Mouse (Mus musculus): ENCODE measurements around the gene Slc12a4. TPM values are rescaled to one million over a fixed set of nuclear protein-coding genes. Genes with fewer than 3 reads are reported as not detected.

Gene Slc12a4
- polyA plus RNA-seq, 1 experiment from 2014 or later = 17.5 TPM

DNA sequence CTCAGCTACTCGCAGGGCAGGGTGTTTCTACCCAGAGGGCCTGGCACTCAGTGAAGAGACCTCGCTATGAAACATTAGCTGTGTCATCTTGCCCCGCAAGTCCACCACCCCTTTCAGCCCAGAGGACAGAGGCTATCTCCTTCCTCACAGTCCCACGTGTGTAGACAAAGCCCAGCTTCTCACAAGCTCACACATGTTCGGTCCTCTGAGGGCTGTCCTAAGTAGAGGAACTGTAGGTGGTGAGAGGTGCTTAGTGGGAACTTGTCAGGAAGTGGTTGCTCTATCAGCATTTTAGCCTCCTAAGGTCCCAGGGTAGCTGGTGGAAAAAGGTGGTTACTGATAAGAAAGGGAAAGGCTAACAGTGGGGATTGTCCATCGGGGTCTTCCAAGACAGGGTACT is 30.8 kb downstream of the Slc12a4 start:
- no peak for DNase-seq (ENCODE audit: low spot score)

DNA sequence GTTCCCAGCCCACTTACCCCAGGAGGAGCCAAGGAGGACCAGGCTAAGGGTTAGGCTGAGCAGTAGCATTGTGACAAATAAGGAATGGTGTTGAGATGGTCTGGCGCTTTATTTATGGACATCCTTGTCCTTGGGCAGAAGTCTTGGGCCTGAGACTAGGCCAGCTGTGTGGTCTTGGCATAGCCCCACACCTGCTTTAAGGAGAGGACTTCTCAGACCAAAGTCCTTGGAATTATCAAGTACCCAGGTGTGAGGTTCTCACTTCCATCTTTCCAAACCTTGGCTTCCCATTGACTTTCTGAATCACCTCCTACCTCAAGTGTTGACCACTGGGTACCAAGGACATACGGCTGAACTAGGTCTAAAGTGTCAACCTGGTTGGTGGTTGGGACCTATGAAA is 32.1 kb downstream of the Slc12a4 start, which contains the start of gene Ctrl:
TSS of gene Ctrl (minus strand) at position 101 of the 400 bp plus-strand sequence.
- DNase-seq (ENCODE audit: low spot score) = no peak

DNA sequence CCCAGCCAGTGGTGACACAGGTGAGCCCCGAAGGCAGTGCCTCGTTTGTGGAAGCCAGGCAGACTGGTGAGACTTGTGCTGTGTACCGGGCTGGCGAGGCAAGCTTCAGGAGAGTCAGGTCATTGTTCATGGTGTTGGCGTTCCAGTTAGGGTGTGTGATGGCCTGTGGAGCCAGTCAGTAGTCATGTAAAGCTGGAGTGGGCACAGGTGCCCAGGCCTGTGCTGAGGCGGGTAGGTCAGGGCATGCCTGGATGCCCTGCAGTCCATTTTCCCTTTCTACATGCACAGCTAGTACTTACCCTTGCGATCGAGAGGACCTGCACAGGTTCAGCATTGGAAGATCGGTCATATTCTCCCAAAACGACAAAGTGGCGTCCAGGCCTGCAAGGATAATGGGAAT is 33.4 kb downstream of the Slc12a4 start:
- no peak for DNase-seq (ENCODE audit: low spot score)

DNA sequence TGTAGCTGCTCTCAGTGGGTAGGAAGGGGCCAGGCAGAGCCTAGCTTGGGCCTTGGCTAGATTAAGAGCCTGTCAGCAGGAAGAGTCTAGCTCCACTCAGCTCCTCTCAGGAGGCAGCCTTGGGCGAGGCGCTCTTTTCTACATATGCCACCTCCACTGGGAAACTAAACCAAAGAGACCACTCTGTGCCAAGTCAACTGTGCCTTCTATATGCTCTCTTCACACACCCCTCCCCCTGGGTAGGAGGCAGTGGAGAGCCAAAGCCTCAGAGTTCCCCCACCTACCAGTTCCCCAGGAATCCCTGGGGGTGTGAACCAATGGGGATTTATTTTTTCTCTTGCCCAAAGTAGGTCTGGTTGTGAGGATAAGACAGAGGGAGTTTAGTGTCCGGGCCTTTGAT is 34.6 kb downstream of the Slc12a4 start:
- no peak for DNase-seq (ENCODE audit: low spot score)

DNA sequence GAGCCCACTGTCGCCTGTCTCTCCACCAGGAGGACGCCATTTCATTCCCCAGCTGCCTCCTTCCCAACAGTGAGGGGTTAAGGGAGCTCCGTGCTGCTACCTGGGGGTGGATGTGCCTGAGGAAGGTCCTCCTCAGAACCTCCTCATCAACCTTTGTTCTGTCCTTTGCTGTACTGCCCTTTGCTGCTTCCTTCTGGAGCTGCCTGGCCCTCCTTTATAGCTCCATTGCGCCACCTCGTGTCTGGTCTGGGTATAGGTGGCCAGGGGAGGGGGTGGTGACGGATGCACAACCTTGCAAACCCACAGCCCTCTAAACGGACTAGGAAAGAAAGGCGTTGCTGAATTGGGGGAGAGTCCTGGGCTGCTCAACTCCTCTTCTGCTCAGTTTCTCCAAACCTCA is 35.3 kb downstream of the Slc12a4 start:
- DNase-seq (ENCODE audit: low spot score) = peak; percentile 83

DNA sequence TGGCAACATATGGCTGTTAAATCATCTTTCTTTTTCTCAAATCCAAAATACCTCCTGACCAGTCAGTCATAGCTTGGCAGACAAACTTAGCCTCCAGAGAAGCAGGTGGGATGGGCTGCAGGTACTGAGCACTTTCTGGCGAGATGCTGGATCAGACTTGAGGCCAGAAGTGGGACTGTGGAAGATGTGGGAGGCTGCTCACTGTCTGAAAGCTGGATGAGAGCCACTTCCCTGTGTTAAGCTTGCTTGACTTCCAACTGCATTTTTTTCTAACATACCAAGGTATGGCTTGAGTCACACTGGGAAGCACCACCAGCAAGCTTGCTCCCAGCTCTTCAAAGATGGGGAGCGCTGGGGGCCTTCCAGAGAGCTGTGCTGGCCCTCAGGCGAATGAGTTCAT is 40.8 kb downstream of the Slc12a4 start:
- DNase-seq (ENCODE audit: low spot score) = no peak

DNA sequence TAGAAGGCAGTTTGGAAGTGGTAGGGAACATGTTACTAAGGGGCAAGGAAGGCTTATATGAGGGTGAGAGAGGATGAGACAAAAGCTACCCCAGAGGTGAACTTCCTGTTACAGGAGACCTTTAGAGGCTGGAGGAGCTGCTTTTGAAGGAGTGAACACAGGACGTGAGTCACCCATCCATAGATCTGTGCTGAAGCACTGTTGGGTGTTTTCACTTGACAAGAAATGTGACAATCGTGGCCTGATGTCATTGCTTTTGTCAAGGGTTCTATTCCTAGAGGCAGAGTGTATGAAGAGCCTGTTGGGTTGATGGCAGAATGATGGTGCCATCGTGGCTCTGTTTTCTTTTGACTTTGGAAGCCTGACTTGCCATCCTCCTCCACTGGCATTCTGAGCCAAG is 46.5 kb downstream of the Slc12a4 start:
- DNase-seq (ENCODE audit: low spot score) = no peak

DNA sequence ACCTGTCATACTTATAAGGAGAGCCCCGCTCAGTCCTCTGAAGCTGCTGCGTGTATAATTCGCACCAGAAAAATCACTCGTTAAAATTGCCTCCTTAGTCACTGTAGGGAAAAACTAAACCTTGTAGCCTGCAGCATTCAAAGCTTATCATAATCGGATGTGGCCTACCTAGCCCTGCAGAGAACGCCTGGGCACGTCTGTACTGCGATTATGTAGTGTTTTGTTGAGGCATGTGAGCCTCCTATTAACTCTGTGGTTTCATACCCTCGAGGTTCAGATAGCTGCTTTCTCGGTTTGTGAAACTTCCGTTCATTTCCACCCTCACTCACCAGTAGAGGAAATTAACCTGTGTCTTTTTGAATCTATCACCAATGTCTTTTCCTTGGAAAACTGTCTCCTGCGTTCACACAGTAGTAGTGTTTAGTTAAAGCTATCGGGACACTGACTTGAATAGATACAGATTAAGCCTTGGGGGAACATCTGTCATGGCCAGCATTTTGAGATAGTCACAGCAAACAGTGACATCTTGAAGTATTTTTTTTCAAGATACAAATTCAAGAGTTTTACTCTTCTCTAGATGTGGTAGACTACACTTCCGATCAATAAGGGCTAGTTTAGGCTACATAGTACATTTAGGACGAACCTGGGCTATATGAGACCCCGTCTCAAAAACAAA is 64.8 kb downstream of the Slc12a4 start:
- DNase-seq (ENCODE audit: low spot score) = peak; percentile 33

DNA sequence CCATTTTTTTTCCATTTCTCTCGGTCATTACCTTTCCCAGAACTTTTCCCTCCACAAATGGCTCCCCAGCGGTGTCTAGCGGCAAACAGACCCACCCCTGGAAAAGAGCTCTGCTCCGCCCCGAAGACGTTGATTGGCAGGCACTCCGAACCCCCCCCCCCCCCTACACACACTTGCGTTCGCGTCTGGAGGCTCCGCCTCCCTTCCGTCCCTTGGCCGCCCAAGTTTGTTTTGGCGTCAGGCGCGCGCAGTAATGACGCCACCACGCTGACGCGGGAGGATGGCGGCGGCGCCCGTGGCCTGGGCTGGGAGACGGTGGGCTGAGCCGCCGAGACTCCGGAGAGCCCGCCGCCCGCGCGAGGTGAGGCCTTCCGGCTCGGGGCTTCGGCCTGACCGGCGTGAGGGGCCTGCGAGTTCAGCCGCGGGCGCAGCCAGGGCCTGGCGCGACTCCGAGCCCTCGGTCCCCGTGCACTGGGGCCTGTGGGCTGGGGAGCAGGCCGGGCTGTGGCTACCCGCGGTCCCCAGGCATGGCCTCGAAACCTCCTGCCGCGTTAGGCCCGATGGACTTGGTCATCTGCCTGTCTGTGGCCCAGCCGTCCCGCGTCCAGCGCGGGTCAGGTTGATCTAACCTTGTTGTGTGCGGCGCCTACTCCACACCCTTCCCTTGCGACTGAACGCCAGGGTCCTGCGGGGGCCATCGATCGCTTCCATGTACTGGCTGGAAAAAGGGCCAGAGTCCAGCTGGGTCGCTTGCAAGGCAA is 65.5 kb downstream of the Slc12a4 start, which contains the start of gene Pskh1:
TSS of gene Pskh1 (plus strand) at position 262 of the 761 bp plus-strand sequence.
- peak; percentile 95 for DNase-seq (ENCODE audit: low spot score)

DNA sequence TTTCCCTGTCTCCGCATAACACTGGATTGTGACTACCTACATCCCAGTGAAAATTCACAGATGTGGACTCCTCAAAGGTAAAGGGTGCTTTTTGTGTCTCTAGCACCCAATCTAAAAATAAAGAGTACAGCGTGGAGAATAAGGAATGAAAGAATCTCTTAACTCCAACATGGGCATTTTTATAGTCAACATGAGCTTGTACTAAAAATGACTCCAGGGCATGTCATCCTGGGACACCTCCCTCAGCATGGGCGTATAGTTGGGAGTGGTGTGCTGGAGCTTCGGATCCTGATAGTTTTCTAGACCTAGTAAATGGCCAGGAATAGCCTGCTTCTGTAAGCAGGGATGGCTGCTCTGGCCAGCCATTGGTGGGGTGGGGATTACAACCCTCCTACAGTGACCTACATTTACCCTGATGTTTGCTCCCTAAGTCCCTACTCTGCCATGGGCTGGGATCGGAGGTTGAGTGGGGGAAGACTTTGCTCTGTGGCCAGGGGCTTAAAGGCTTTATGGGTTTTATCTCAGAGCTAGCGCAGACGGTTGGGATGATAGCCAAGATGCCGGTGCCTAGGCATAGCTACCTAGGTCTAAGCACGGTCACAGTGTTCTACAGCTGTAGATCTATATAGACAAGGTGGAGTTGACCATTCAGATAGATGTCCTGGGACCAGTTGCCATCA is 68.0 kb downstream of the Slc12a4 start:
- no peak for DNase-seq (ENCODE audit: low spot score)

Small RNAs within 50 kb of the gene (microRNA-seq; reads per million reads assigned to microRNA genes)
- not detected for gene Mir7074 (ENCODE audit: borderline number of aligned reads)

Other genes with a start within 250 kb of the Slc12a4 start
- 9.0 and 11.3 TPM in 2 replicates for gene Gfod2, start 207.4 kb downstream of the Slc12a4 start, polyA plus RNA-seq (2015; fragmentation: Nextera tagmentation; extraction: Ambion mirVana)
- 8.4 and 9.9 TPM in 2 replicates for gene Ranbp10, start 138.7 kb downstream of the Slc12a4 start, polyA plus RNA-seq (2015; fragmentation: Nextera tagmentation; extraction: Ambion mirVana)
- 0.10 and 0.18 TPM in 2 replicates for gene Tsnaxip1, start 138.4 kb downstream of the Slc12a4 start, polyA plus RNA-seq (2015; fragmentation: Nextera tagmentation; extraction: Ambion mirVana)
- gene Cenpt, start 112.8 kb downstream of the Slc12a4 start, polyA plus RNA-seq (2015; fragmentation: Nextera tagmentation; extraction: Ambion mirVana) = 25.1 and 28.2 TPM in 2 replicates
- 55.4 and 56.2 TPM in 2 replicates for gene Thap11, start 111.0 kb downstream of the Slc12a4 start, polyA plus RNA-seq (2015; fragmentation: Nextera tagmentation; extraction: Ambion mirVana)
- gene Nutf2, start 105.5 kb downstream of the Slc12a4 start, polyA plus RNA-seq (2015; fragmentation: Nextera tagmentation; extraction: Ambion mirVana) = 169 and 192 TPM in 2 replicates
- 35.6 and 39.0 TPM in 2 replicates for gene Edc4, start 85.2 kb downstream of the Slc12a4 start, polyA plus RNA-seq (2015; fragmentation: Nextera tagmentation; extraction: Ambion mirVana)
- 0.56 and 0.68 TPM in 2 replicates for gene Nrn1l, start 72.5 kb downstream of the Slc12a4 start, polyA plus RNA-seq (2015; fragmentation: Nextera tagmentation; extraction: Ambion mirVana)
- gene Pskh1, start 65.7 kb downstream of the Slc12a4 start, polyA plus RNA-seq (2015; fragmentation: Nextera tagmentation; extraction: Ambion mirVana) = 18.4 and 21.6 TPM in 2 replicates
- gene Ctrl, start 32.2 kb downstream of the Slc12a4 start, polyA plus RNA-seq (2015; fragmentation: Nextera tagmentation; extraction: Ambion mirVana) = 0.99 TPM in 2 replicates
- 385 and 398 TPM in 2 replicates for gene Psmb10, start 27.7 kb downstream of the Slc12a4 start, polyA plus RNA-seq (2015; fragmentation: Nextera tagmentation; extraction: Ambion mirVana)
- 0.40 and 0.62 TPM in 2 replicates for gene Lcat, start 22.7 kb downstream of the Slc12a4 start, polyA plus RNA-seq (2015; fragmentation: Nextera tagmentation; extraction: Ambion mirVana)
- gene Dpep3, start 13.3 kb upstream of the Slc12a4 start, polyA plus RNA-seq (2015; fragmentation: Nextera tagmentation; extraction: Ambion mirVana) = not detected in 2 replicates
- 25.6 TPM in 2 replicates for gene Dus2, start 25.2 kb upstream of the Slc12a4 start, polyA plus RNA-seq (2015; fragmentation: Nextera tagmentation; extraction: Ambion mirVana)
- gene Dpep2nb, start 39.9 kb upstream of the Slc12a4 start, polyA plus RNA-seq (2015; fragmentation: Nextera tagmentation; extraction: Ambion mirVana) = 0.20 TPM in 1 of 2 replicates, not detected in the other
- gene Ddx28, start 45.8 kb upstream of the Slc12a4 start, polyA plus RNA-seq (2015; fragmentation: Nextera tagmentation; extraction: Ambion mirVana) = 21.3 and 21.7 TPM in 2 replicates
- gene Nfatc3, start 92.7 kb upstream of the Slc12a4 start, polyA plus RNA-seq (2015; fragmentation: Nextera tagmentation; extraction: Ambion mirVana) = 19.7 and 26.6 TPM in 2 replicates
- 8.8 and 9.6 TPM in 2 replicates for gene Esrp2, start 170.9 kb upstream of the Slc12a4 start, polyA plus RNA-seq (2015; fragmentation: Nextera tagmentation; extraction: Ambion mirVana)
- gene Pla2g15, start 184.3 kb upstream of the Slc12a4 start, polyA plus RNA-seq (2015; fragmentation: Nextera tagmentation; extraction: Ambion mirVana) = 11.0 and 11.7 TPM in 2 replicates
- 86.2 and 87.1 TPM in 2 replicates for gene Slc7a6, start 202.8 kb upstream of the Slc12a4 start, polyA plus RNA-seq (2015; fragmentation: Nextera tagmentation; extraction: Ambion mirVana)
- gene Slc7a6os, start 244.8 kb upstream of the Slc12a4 start, polyA plus RNA-seq (2015; fragmentation: Nextera tagmentation; extraction: Ambion mirVana) = 42.9 and 47.5 TPM in 2 replicates
- 42.8 and 44.5 TPM in 2 replicates for gene Prmt7, start 244.8 kb upstream of the Slc12a4 start, polyA plus RNA-seq (2015; fragmentation: Nextera tagmentation; extraction: Ambion mirVana)

Data from thymus, postnatal 0 days (tissue).